Mouse (Mus musculus) limb, embryonic 10.5 days (tissue): ENCODE measurements at regions not wholly inside any gene's neighbourhood (a gene's known extent, or its start where the extent isn't known, plus 50 kb on each side); places are given as distances from the start of the nearest gene placed in this dataset.
A peak's percentile ranks its signal among the peaks of the same experiment; 100 is the strongest.

Source experiments
- DNase-seq: peaks from one replicate; pipeline ENCODE4 v3.0.0-alpha.2; 2017; ENCODE audit warnings: low spot score
- H3K27ac ChIP-seq: fragments of 300-500 bp; sonication (generic); 2 replicates; pipeline ENCODE4 v1.5.1; 2016; ENCODE audit warnings: mild to moderate bottlenecking
- H3K27me3 ChIP-seq: fragments of 300-500 bp; sonication (generic); 2 replicates; pipeline ENCODE4 v1.6.1; 2016; ENCODE audit warnings: low read depth, mild to moderate bottlenecking; ENCODE audit not compliant: poor library complexity, severe bottlenecking
- H3K36me3 ChIP-seq: fragments of 300-500 bp; sonication (generic); 2 replicates; pipeline ENCODE4 v1.6.1; 2016; ENCODE audit warnings: mild to moderate bottlenecking, moderate library complexity
- H3K4me1 ChIP-seq: fragments of 300-500 bp; sonication (generic); 2 replicates; pipeline ENCODE4 v1.6.1; 2016
- H3K4me3 ChIP-seq: fragments of 300-500 bp; sonication (generic); 2 replicates; pipeline ENCODE4 v1.5.1; 2016; ENCODE audit warnings: mild to moderate bottlenecking, moderate library complexity
- H3K9me3 ChIP-seq: fragments of 300-500 bp; sonication (generic); replicated peaks from 2 replicates; pipeline ENCODE4 v1.6.1; 2016; ENCODE audit warnings: mild to moderate bottlenecking
- WGBS: fragments of 180-500 bp; shearing (Covaris S2); methylation state at CpG from one replicate; pipeline ENCODE4 v1.1.7; 2016; 5-methylcytosine and 5-hydroxymethylcytosine counted together

GRCm38 (mm10) chr15:7010966-7011695 is 79.3 kb upstream of the Lifr start:
- Histone ChIP-seq H3K4me1 (peaks cover 10% of the 10 kb centered on the region), H3K36me3 (no peaks in the 10 kb centered on the region), H3K27me3 (no peaks in the 10 kb centered on the region), H3K9me3 (no peaks in the 10 kb centered on the region), H3K4me3 (no peak overlapping the region), H3K27ac (no peak overlapping the region)
- no peak for DNase-seq
- 83% methylated on average over 4 of the region's 4 CpGs for WGBS

DNA sequence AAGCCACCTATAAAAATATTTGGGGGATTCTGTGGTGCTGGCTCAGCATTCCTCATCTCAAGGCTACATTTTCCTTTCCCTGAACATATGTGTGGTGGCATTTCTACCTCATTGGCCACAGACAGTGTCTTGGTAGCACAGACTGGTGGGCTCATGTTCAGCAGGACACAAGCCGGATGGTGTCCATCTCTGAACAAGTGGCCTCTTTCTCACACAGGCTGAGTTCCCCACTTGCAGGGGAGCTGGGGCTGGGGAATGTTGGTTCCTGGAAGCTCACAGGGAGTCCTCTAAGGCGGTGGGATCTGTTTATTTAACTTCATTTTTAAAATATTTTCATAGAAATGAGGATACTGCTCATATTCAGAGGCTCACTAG is 78.7 kb upstream of the Lifr start:
- no peaks in the 10 kb centered on the region for H3K9me3 ChIP-seq
- WGBS: 94% methylated on average over 2 of the region's 2 CpGs
- H3K4me3 ChIP-seq: no peak overlapping the region
- no peak for DNase-seq
- H3K27ac ChIP-seq: no peak overlapping the region
- H3K4me1 ChIP-seq: peaks cover 10% of the 10 kb centered on the region
- H3K36me3 ChIP-seq: no peaks in the 10 kb centered on the region
- H3K27me3 ChIP-seq: no peaks in the 10 kb centered on the region

- Histone ChIP-seq H3K27me3 (no peaks in the 10 kb centered on the region), H3K9me3 (no peaks in the 10 kb centered on the region), H3K4me3 (no peak overlapping the region), H3K4me1 (peaks cover 10% of the 10 kb centered on the region), H3K27ac (no peak overlapping the region), H3K36me3 (no peaks in the 10 kb centered on the region)
- no peak for DNase-seq
- 90% methylated on average over 6 of the region's 6 CpGs for WGBS
Observed at GRCm38 (mm10) chr15:7012446-7012845, 78.0 kb upstream of the Lifr start.

DNA sequence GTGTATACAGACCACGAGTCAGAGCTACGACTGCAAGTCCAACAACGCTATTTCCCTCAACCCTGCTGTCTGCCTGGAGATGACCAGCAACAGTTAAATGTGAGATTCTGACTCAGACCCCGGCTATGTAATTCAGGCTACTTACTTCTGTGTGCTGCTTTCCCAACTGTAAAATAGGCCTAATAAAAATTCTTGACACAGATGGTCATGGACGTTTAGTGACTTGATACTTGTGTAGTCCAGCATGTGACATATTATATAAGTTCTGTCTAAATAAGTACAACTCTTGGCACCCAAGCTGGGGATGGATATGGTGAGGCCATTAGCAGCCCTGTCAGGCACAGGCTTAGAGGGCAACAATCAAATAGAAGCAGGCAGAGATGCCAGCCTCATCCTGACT is 77.4 kb upstream of the Lifr start:
- no peaks in the 10 kb centered on the region for H3K9me3 ChIP-seq
- no peaks in the 10 kb centered on the region for H3K36me3 ChIP-seq
- peaks cover 10% of the 10 kb centered on the region for H3K4me1 ChIP-seq
- H3K27ac ChIP-seq: no peak overlapping the region
- no peaks in the 10 kb centered on the region for H3K27me3 ChIP-seq
- H3K4me3 ChIP-seq: no peak overlapping the region
- no peak for DNase-seq
- 83% methylated on average over 5 of the region's 5 CpGs for WGBS

- WGBS: 29% methylated on average over 2 of the region's 2 CpGs
- no peaks in the 10 kb centered on the region for H3K9me3 ChIP-seq
- no peak for DNase-seq
- no peaks in the 10 kb centered on the region for H3K36me3 ChIP-seq
- H3K27me3 ChIP-seq: no peaks in the 10 kb centered on the region
- no peak overlapping the region for H3K4me3 ChIP-seq
- H3K4me1 ChIP-seq: peaks cover 10% of the 10 kb centered on the region
- no peak overlapping the region for H3K27ac ChIP-seq
Observed at GRCm38 (mm10) chr15:7014984-7015383, 75.4 kb upstream of the Lifr start.

- WGBS: 72% methylated on average over 3 of the region's 3 CpGs
- peaks cover 10% of the 10 kb centered on the region for H3K4me1 ChIP-seq
Observed at GRCm38 (mm10) chr15:7016018-7016417, 74.4 kb upstream of the Lifr start.

DNA sequence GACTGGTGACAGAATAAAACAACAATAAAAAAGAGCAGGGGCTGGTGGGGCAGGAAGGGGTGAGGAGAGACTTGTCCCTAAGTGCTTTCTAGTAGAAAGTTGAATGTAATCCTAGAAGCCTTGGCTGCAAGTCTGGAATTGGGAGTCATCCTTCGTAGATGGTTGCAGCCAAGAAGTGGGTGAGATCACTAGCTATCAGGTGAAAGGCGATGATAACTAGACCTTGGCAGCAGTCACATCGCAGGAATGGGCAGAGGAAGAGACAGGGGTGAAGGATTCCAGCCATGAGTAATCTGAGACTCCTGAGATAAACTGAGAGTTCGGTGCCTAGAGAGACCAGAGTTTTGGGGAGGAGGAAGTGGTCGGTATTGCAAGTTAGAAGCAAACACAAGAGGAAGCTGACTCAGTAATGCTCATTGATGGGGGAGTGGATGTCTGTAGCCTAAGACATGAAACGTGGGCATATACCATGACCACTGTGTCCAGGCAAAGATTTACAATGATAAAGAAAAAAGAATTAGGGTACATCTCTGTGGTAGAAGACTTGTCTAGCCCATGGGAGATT is 73.1 kb upstream of the Lifr start:
- Histone ChIP-seq H3K9me3 (no peaks in the 10 kb centered on the region), H3K27ac (no peak overlapping the region), H3K27me3 (no peaks in the 10 kb centered on the region), H3K4me1 (peaks cover 10% of the 10 kb centered on the region), H3K36me3 (no peaks in the 10 kb centered on the region), H3K4me3 (no peak overlapping the region)
- no peak for DNase-seq
- WGBS: 69% methylated on average over 6 of the region's 6 CpGs

More at GRCm38 (mm10) chr15:7016018-7016417, 74.4 kb upstream of the Lifr start:
- Histone ChIP-seq H3K4me3 (no peak overlapping the region), H3K9me3 (no peaks in the 10 kb centered on the region), H3K27me3 (no peaks in the 10 kb centered on the region), H3K27ac (no peak overlapping the region), H3K36me3 (no peaks in the 10 kb centered on the region)
- no peak for DNase-seq

DNA sequence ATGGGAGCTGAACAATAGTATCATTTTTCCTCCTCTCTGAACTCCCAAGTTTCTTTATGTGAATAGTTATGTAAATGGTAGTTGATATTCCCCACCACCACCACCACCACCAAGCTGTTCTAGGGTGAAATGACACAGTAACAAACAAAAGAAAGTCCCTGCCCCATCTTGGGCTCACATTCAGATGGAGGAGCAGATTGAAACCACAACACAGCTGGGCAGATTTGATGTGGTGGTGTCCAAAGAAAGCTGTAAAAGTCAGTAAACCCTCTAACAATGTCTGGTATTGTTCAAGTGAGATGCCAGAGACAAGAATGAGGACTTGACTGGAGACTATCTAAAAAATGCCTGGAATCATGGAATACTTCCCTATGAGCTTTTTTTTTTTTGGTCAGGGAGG is 67.8 kb upstream of the Lifr start:
- Histone ChIP-seq H3K4me3 (no peak overlapping the region), H3K9me3 (no peaks in the 10 kb centered on the region), H3K27ac (no peak overlapping the region), H3K27me3 (no peaks in the 10 kb centered on the region), H3K4me1 (peaks cover under 1% of the 10 kb centered on the region; the same call in 1 of the 2 replicates), H3K36me3 (no peaks in the 10 kb centered on the region)
- DNase-seq: no peak

GRCm38 (mm10) chr15:7025194-7025593 is 65.2 kb upstream of the Lifr start:
- H3K9me3 ChIP-seq: no peaks in the 10 kb centered on the region
- H3K36me3 ChIP-seq: no peaks in the 10 kb centered on the region
- no peaks in the 10 kb centered on the region for H3K27me3 ChIP-seq
- 85% methylated on average over 4 of the region's 4 CpGs for WGBS
- H3K4me3 ChIP-seq: no peak overlapping the region
- peaks cover 11% of the 10 kb centered on the region for H3K4me1 ChIP-seq
- H3K27ac ChIP-seq: no peak overlapping the region
- no peak for DNase-seq

GRCm38 (mm10) chr15:7031297-7032043 is 58.9 kb upstream of the Lifr start:
- Histone ChIP-seq H3K9me3 (no peaks in the 10 kb centered on the region), H3K4me3 (no peak overlapping the region), H3K36me3 (no peaks in the 10 kb centered on the region), H3K4me1 (peaks cover 14% of the 10 kb centered on the region), H3K27me3 (no peaks in the 10 kb centered on the region), H3K27ac (no peak overlapping the region)
- no peak for DNase-seq
- WGBS: 64% methylated on average over 6 of the region's 6 CpGs

- H3K9me3 ChIP-seq: no peaks in the 10 kb centered on the region
- WGBS: 89% methylated on average over 8 of the region's 8 CpGs
- DNase-seq: no peak
- H3K4me1 ChIP-seq: peaks cover 19% of the 10 kb centered on the region
- H3K36me3 ChIP-seq: no peaks in the 10 kb centered on the region
- no peak overlapping the region for H3K4me3 ChIP-seq
- no peak overlapping the region for H3K27ac ChIP-seq
- H3K27me3 ChIP-seq: no peaks in the 10 kb centered on the region
Observed at GRCm38 (mm10) chr15:7037475-7037874, 52.9 kb upstream of the Lifr start.

DNA sequence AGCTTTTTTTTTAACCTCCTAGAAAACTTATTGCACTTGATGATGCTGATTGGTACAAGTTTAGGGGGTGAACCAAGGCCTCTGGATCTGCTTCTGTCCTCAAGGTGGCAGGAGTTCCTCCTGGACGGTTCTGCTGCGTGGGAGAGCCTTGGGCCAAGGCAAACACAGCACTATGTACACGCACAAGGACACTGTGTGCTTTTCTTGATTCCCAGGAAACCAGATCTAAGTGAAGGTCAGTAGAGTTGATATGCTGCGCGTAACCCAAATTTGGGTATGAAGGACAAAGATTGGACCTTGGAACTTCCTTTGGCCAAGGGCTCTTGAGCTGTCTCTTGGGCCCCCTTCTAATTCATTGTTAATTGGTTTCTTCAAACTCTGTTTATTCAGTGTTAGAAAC is 51.3 kb upstream of the Lifr start:
- Histone ChIP-seq H3K27ac (no peak overlapping the region), H3K4me3 (no peak overlapping the region), H3K9me3 (no peaks in the 10 kb centered on the region), H3K27me3 (no peaks in the 10 kb centered on the region), H3K4me1 (peaks cover 21% of the 10 kb centered on the region), H3K36me3 (no peaks in the 10 kb centered on the region)
- WGBS: 95% methylated on average over 5 of the region's 5 CpGs
- no peak for DNase-seq

DNA sequence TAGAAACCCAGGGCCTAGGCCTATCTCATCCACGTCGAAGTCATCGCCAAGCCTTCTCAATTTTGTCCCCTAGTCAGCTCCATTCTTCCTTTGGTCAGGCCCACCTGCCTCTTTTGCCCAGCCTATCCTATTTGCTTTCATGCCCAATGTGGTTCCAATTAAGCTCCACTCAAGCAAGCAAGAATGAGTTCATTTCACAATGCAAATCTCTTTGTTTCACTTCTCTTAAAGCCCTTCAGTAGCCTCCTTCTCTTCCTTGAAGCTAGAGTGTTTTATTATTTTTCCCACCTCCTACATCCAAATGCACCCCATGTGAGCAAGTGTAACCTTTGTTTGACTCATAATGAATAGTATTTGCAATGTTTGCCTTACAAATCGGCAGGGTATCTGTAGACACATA is 50.6 kb upstream of the Lifr start:
- H3K9me3 ChIP-seq: no peaks in the 10 kb centered on the region
- peak overlapping the region; percentile 66 for H3K27ac ChIP-seq
- H3K4me1 ChIP-seq: peaks cover 21% of the 10 kb centered on the region
- DNase-seq: no peak
- no peaks in the 10 kb centered on the region for H3K27me3 ChIP-seq
- 94% methylated on average over 4 of the region's 4 CpGs for WGBS
- no peak overlapping the region for H3K4me3 ChIP-seq
- no peaks in the 10 kb centered on the region for H3K36me3 ChIP-seq
